24 mouse cellular contexts compared by ENCODE assay signal in the genomic region with DNA sequence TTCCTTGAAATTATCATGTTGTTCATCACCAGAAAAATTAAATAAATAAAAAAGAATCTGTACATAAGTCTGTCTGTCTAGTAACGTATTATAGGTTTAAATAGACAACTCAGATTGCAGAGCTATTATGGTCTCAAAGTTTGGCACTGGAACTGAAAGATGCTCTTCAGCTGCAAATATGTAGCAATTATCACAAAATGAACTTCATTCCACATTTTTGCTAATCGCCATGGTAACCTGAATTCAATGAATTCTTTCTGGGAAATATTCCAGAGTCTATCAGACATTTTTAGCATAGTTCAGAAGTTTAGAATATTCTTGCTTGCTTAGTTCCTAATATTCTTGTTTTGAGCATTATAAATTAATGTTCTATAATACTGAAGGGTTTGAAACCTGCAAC.
DNase-seq lines count a peak whose midpoint lies in the region; ATAC-seq lines count a peak whose summit lies in the region.
"Had no signal": no experiment of that assay in that cellular context is flagged by ENCODE, and none has a peak within 500 bp of the region (broad histone marks: within the 10 kb centered on the region; RNA-seq: fewer than 3 reads in every experiment).

No protein-coding gene starts in this region.

- DNase-seq in frontal cortex, postnatal 14 days (ENCODE audit: low spot score in 2 of 2), result no peak
- DNase-seq in layer of hippocampus, adult 9-11 months, result peak; percentile 16
- DNase-seq in layer of hippocampus, postnatal 36 days, result no peak
- DNase-seq in Muller cell, postnatal 12 days (ENCODE audit: inconsistent ontology term), result peak; percentile 92
- peak; percentile 77 for DNase-seq in brain, adult 2 months (ENCODE audit: low read depth, low spot score)
- DNase-seq in kidney, postnatal 25 days, result no peak
- DNase-seq: adrenal gland, adult 2 months; adrenal gland, postnatal 36 days; B cell, adult 2 months; cerebellum, adult 11 months; cerebellum, adult 9-10 months; cerebellum, postnatal 36 days; gastrocnemius, postnatal 10 days; heart, postnatal 14 days; kidney, adult 2 months; kidney, postnatal 4 days; lung, postnatal 4 days; right cerebral cortex, postnatal 4 days; thymus, adult 2 months; thymus, postnatal 36 days had no signal

- peak; percentile 64; the same call in 1 of the 2 replicates for ATAC-seq in frontal cortex, adult (ENCODE audit: low TSS enrichment)
- ATAC-seq: activated CD4-positive, CD25-positive, alpha-beta regulatory T cell, adult 4 months; intestine, embryonic 15.5 days; midbrain, embryonic 15.5 days had no signal

Comparison
In these comparisons a context has a peak if more than half of its experiments do, and no peak if none do; other contexts are left out.
1. DNase-seq: peak in layer of hippocampus, adult 9-11 months (single experiment), Muller cell, postnatal 12 days (single experiment) and brain, adult 2 months (single experiment); none in frontal cortex, postnatal 14 days (0 of 2), layer of hippocampus, postnatal 36 days (0 of 2) and kidney, postnatal 25 days (0 of 2).